8 mouse cellular contexts compared by ENCODE assay signal in the genomic region with DNA sequence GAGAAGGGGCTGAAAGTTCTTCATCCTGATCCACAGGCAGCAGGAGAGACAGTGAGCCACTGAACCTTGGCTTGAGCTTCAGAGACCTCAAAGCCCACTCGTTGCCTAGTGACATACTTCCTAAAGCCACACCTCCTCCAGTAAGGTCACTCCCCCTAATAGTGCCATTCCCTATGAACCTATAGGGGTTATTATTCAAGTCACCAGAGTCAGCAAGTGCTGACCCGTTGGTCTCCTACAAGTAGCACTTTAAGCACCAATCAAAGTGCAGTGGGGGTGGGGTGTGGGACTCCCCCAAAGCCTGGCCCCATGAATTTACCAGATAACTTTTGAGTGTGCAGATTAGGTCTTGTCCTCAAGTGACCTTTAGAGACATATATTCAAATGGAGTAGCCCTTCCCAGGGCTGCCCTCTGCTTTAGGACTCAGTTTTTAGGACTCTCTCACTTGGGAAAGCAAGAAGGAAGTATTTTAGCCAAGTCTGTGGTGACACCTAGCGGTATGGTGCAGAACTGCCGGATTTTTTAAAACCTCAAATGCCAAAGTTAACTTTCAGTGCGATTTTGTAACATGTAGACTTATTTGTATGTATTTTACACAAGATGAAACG. TPM values are rescaled to one million over a fixed set of nuclear protein-coding genes. Genes with fewer than 3 reads are reported as not detected.
A peak's percentile ranks its signal among the peaks of the same experiment; 100 is the strongest.
DNase-seq lines count a peak whose midpoint lies in the region; ATAC-seq and TF ChIP-seq lines count a peak whose summit lies in the region.

A gene (minus strand): TSS at position 51 of the 609 bp plus-strand sequence.

- no peaks in the 10 kb centered on the region for H3K27me3 ChIP-seq in forebrain, embryonic 15.5 days
- H3K27me3 ChIP-seq in lung, embryonic 16.5 days (ENCODE audit: control insufficient read depth, insufficient read depth, low read depth, low read length): no peaks in the 10 kb centered on the region

- no peak within 1 kb of the TSS for H3K4me3 ChIP-seq in bone marrow macrophage, adult 2 months (ENCODE audit: insufficient read depth, low read length)
- no peak within 1 kb of the TSS for H3K4me3 ChIP-seq in forebrain, embryonic 15.5 days
- no peak within 1 kb of the TSS for H3K4me3 ChIP-seq in layer of hippocampus, adult 2 months
- no peak within 1 kb of the TSS for H3K4me3 ChIP-seq in lung, embryonic 16.5 days (ENCODE audit: low read length)
- H3K4me3 ChIP-seq in olfactory bulb, adult 2 months (ENCODE audit: insufficient read depth, low read depth, low read length): no peak within 1 kb of the TSS

- no peak within 1 kb of the TSS for H3K9ac ChIP-seq in forebrain, embryonic 15.5 days (replicated peaks)
- H3K9ac ChIP-seq in lung, embryonic 16.5 days (ENCODE audit: low read length): no peak within 1 kb of the TSS

- H3K36me3 ChIP-seq in forebrain, embryonic 15.5 days: no peaks in the 10 kb centered on the region
- H3K36me3 ChIP-seq in lung, embryonic 16.5 days (ENCODE audit: control insufficient read depth, insufficient read depth, low read length): no peaks in the 10 kb centered on the region

- DNase-seq in cerebellum, adult 18-20 months: peak; percentile 54 to 67
- no peak for DNase-seq in cerebellum, adult 11-12 months
- DNase-seq in heart, postnatal 25 days (ENCODE audit: low spot score): no peak
- peak in 1 of 2 experiments; percentile 68 for DNase-seq in layer of hippocampus, adult 2 months (ENCODE audit: low spot score in 2 of 2)

- intact Hi-C loops in heart, postnatal 25 days (cut with DNase I): loop anchor here (1.0 to 2.0 kb wide), 4 partner anchors 91 to 278 kb away; no protein-coding TSS in a partner anchor

- H3K4me1 ChIP-seq in bone marrow macrophage, adult 2 months (ENCODE audit: control insufficient read depth, insufficient read depth, low read length): peaks cover 7% of the 10 kb centered on the region
- H3K4me1 ChIP-seq in forebrain, embryonic 15.5 days: peaks cover 16% of the 10 kb centered on the region
- peaks cover 14% of the 10 kb centered on the region for H3K4me1 ChIP-seq in lung, embryonic 16.5 days (replicated peaks; ENCODE audit: control insufficient read depth, insufficient read depth, low read length)
- H3K4me1 ChIP-seq in olfactory bulb, adult 2 months (ENCODE audit: control insufficient read depth, insufficient read depth, low read length): peaks cover 10% of the 10 kb centered on the region

- no peak within 1 kb of the TSS for H3K4me2 ChIP-seq in forebrain, embryonic 15.5 days (replicated peaks)
- no peak within 1 kb of the TSS for H3K4me2 ChIP-seq in lung, embryonic 16.5 days (ENCODE audit: low read depth, low read length)

- no peak; the same call in 1 of the 2 replicates for ATAC-seq in forebrain, embryonic 15.5 days (replicated peaks)
- no peak for ATAC-seq in lung, embryonic 16.5 days (ENCODE audit: low read depth)

- TF ChIP-seq POLR2A in bone marrow macrophage, adult 2 months (IDR thresholded peaks at IDR 0.05; ENCODE audit: borderline replicate concordance, low read depth, low read length): no peak
- TF ChIP-seq POLR2A in olfactory bulb, adult 2 months (IDR thresholded peaks at IDR 0.05; ENCODE audit: insufficient read depth, low read depth, low read length): no peak

- no peaks in the 10 kb centered on the region for H3K9me3 ChIP-seq in forebrain, embryonic 15.5 days
- H3K9me3 ChIP-seq in lung, embryonic 16.5 days (ENCODE audit: control insufficient read depth, low read length): no peaks in the 10 kb centered on the region

- WGBS in forebrain, embryonic 15.5 days: 12% methylated on average over 6 of the region's 6 CpGs
- WGBS in lung, embryonic 16.5 days: 7% methylated on average over 6 of the region's 6 CpGs
- 11% methylated on average over 6 of the region's 6 CpGs for WGBS in olfactory bulb, adult 2 months

- no peak for TF ChIP-seq CTCF in bone marrow macrophage, adult 2 months (IDR thresholded peaks at IDR 0.05; ENCODE audit: low read depth, low read length)
- peak; percentile 98 for TF ChIP-seq CTCF in layer of hippocampus, adult 2 months (conservative IDR thresholded peaks at IDR 0.05)
- no peak for TF ChIP-seq CTCF in olfactory bulb, adult 2 months (IDR thresholded peaks at IDR 0.05; ENCODE audit: insufficient read depth, low read depth, low read length)

- H3K27ac ChIP-seq in bone marrow macrophage, adult 2 months (ENCODE audit: insufficient read depth, low read depth, low read length): no peak within 1 kb of the TSS
- H3K27ac ChIP-seq in forebrain, embryonic 15.5 days (replicated peaks): no peak within 1 kb of the TSS
- no peak within 1 kb of the TSS for H3K27ac ChIP-seq in layer of hippocampus, adult 2 months
- no peak within 1 kb of the TSS for H3K27ac ChIP-seq in lung, embryonic 16.5 days (ENCODE audit: low read length)
- H3K27ac ChIP-seq in olfactory bulb, adult 2 months (ENCODE audit: insufficient read depth, low read depth, low read length): no peak within 1 kb of the TSS

RNA-seq across cellular contexts. Expression of the gene that starts here (rescaled TPM):
- 33.5 and 37.3 TPM in 2 replicates for polyA plus RNA-seq in bone marrow macrophage, adult 2 months (2012; ENCODE audit: insufficient read depth, insufficient read length, missing spikeins)
- polyA plus RNA-seq in forebrain, embryonic 15.5 days (2015; fragmentation: Nextera tagmentation; extraction: Ambion mirVana): 184 and 201 TPM in 2 replicates
- 10 to 100 TPM; 51.8 to 54.9 TPM for total RNA-seq in heart, postnatal 25 days (2021)
- total RNA-seq in layer of hippocampus, adult 2 months (2021): 100 to 1,000 TPM; 131 to 139 TPM
- 52.8 and 56.2 TPM in 2 replicates for polyA plus RNA-seq in lung, embryonic 16.5 days (2015; fragmentation: Nextera tagmentation; extraction: Ambion mirVana)
- not detected in 2 replicates for polyA plus RNA-seq in olfactory bulb, adult 2 months (2012; ENCODE audit: insufficient read depth, insufficient read length, low replicate concordance, missing spikeins)

Comparison
In these comparisons a context has a peak if more than half of its experiments do, and no peak if none do; other contexts are left out.
1. DNase-seq: peak in cerebellum, adult 18-20 months (2 of 2); none in cerebellum, adult 11-12 months (single experiment) and heart, postnatal 25 days (single experiment).